Mouse (Mus musculus) lung, embryonic 15.5 days (tissue): ENCODE data around the gene Gbf1. TPM values are rescaled to one million over a fixed set of nuclear protein-coding genes. Genes with fewer than 3 reads are reported as not detected.
A peak's percentile ranks its signal among the peaks of the same experiment; 100 is the strongest.

Source experiments
- ATAC-seq: fragments of 200-750 bp; cut with Nextera tagmentation; 2 replicates; pipeline ENCODE4 v1.8.0; 2017; ENCODE audit warnings: moderate number of reproducible peaks, borderline replicate concordance; ENCODE audit not compliant: low FRiP score, low TSS enrichment; ENCODE audit errors: extremely low read depth
- H3K27ac ChIP-seq: fragments of 300-500 bp; sonication (generic); 2 replicates; pipeline ENCODE4 v1.5.1; 2015; ENCODE audit warnings: moderate library complexity, mild to moderate bottlenecking, inconsistent platforms
- H3K27me3 ChIP-seq: fragments of 300-500 bp; sonication (generic); 2 replicates; pipeline ENCODE4 v1.6.1; 2015; ENCODE audit warnings: inconsistent platforms
- H3K36me3 ChIP-seq: fragments of 300-500 bp; sonication (generic); 2 replicates; pipeline ENCODE4 v1.6.1; 2015; ENCODE audit warnings: inconsistent platforms
- H3K4me1 ChIP-seq: fragments of 300-500 bp; sonication (generic); 2 replicates; pipeline ENCODE4 v1.6.1; 2015; ENCODE audit warnings: inconsistent platforms
- H3K4me2 ChIP-seq: fragments of 300-500 bp; sonication (generic); 2 replicates; pipeline ENCODE4 v1.6.1; 2015; ENCODE audit warnings: inconsistent platforms, mild to moderate bottlenecking, moderate library complexity
- H3K4me3 ChIP-seq: fragments of 300-500 bp; sonication (generic); 2 replicates; pipeline ENCODE4 v1.5.1; 2015; ENCODE audit warnings: mild to moderate bottlenecking, inconsistent platforms
- H3K9ac ChIP-seq: fragments of 300-500 bp; sonication (generic); 2 replicates; pipeline ENCODE4 v1.6.1; 2015; ENCODE audit warnings: inconsistent platforms
- H3K9me3 ChIP-seq: fragments of 300-500 bp; sonication (generic); 2 replicates; pipeline ENCODE4 v1.6.1; 2016; ENCODE audit warnings: inconsistent platforms
- WGBS: fragments of 180-500 bp; shearing (Covaris S2); methylation state at CpG from one replicate; pipeline ENCODE4 v1.1.7; 2015; 5-methylcytosine and 5-hydroxymethylcytosine counted together
- polyA plus RNA-seq: library from polyadenylated mRNA; unstranded; fragments of >200 nt; fragmentation: Nextera tagmentation; extraction: Ambion mirVana; gene quantifications from 2 replicates; pipeline ENCODE4 v1.2.1, GENCODE M21; 2015

Gbf1 gene
- polyA plus RNA-seq, 1 experiment from 2014 or later: 65.0 TPM

DNA sequence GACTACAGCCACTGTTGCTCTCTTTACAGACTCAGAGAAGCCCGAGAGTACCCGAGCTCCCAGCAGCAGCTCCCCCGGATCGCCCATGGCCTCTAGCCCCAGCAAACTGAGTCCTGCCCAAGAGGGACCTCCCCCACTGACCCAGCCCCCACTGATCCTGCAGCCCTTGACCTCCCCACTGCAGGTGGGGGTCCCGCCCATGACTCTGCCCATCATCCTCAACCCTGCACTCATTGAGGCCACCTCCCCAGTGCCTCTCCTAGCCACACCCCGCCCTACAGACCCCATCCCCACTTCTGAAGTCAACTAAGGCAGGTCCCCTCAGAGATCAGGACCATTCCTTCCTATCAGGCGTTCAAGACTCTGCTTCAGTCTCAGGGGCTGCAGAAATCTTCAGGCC is 133.3 kb downstream of the Gbf1 start:
- Histone ChIP-seq H3K27ac (no peak overlapping the region), H3K4me2 (no peak overlapping the region), H3K9ac (no peak overlapping the region), H3K4me3 (no peak overlapping the region), H3K4me1 (no peaks in the 10 kb centered on the region), H3K27me3 (no peaks in the 10 kb centered on the region), H3K9me3 (no peaks in the 10 kb centered on the region), H3K36me3 (peaks cover 53% of the 10 kb centered on the region)
- ATAC-seq: no peak
- WGBS: 82% methylated on average over 7 of the region's 7 CpGs

DNA sequence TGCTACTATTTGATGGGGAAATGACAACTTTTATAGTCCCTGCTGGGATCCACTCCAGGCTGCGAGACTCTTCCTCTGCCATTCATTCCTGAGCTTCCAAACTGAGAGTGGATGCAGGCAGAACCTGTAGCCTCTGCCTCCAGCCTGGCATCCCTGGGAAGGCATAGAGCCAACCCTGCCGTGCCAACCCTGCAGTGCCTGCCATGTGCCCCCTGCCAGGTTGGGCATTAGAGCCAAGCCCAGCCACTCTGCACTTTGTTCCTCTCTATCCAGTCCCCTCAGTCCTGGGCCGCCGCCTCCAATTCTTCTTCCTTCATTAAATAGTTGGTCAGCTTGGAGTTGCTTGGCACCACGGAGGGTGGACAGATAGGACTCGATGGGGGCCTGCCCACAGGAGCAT is 133.7 kb downstream of the Gbf1 start:
- 84% methylated on average over 6 of the region's 6 CpGs for WGBS
- Histone ChIP-seq H3K27me3 (no peaks in the 10 kb centered on the region), H3K4me3 (no peak overlapping the region), H3K4me1 (no peaks in the 10 kb centered on the region), H3K4me2 (no peak overlapping the region), H3K9me3 (no peaks in the 10 kb centered on the region), H3K9ac (no peak overlapping the region), H3K36me3 (peaks cover 50% of the 10 kb centered on the region), H3K27ac (no peak overlapping the region)
- no peak for ATAC-seq

DNA sequence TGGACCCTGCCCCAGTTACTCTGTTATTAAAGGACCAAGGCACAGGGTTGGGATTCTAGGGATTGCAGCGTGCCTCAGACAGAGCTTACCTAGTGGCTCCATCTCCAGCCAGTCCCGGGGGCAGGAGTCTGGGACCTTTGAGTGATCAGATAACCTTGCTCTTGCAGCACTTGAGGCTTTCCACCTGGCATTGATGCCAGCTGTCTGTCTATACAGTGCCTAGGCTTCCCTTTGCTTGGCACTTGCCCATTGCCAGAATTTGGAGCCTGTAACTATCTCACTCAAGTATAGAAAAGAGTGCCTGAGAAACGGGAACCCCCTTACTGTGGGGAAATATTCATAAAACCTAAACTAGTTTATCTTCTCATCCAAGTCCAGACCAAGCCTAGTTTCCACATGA is 134.6 kb downstream of the Gbf1 start:
- Histone ChIP-seq H3K27me3 (no peaks in the 10 kb centered on the region), H3K9me3 (no peaks in the 10 kb centered on the region), H3K36me3 (peaks cover 41% of the 10 kb centered on the region), H3K4me2 (no peak overlapping the region), H3K4me3 (no peak overlapping the region), H3K4me1 (no peaks in the 10 kb centered on the region), H3K27ac (no peak overlapping the region), H3K9ac (no peak overlapping the region)
- ATAC-seq: no peak
- 91% methylated on average over 3 of the region's 3 CpGs for WGBS

DNA sequence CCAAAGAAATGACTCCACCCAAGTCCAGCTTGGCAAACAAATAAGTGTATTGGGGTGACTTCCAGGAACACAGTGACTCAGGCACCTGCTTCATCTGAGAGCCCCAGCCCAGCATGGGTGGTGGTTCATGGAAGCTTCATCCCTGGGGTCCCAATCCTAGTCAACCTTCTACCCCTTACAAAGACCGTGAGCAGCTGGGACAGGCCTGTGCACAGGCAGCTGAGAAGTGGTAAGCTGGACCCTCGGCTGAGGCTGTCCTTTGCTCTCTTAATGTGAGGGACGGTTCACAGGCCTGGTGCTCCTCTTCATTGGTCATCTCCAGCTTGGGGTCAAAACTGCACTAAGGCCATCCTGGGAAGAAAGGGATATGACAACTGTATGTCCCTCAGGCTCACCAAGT is 135.3 kb downstream of the Gbf1 start:
- Histone ChIP-seq H3K36me3 (peaks cover 35% of the 10 kb centered on the region), H3K9me3 (no peaks in the 10 kb centered on the region), H3K27me3 (peaks cover 3% of the 10 kb centered on the region; the same call in 1 of the 2 replicates), H3K4me1 (no peaks in the 10 kb centered on the region), H3K4me3 (no peak overlapping the region), H3K27ac (no peak overlapping the region), H3K9ac (no peak overlapping the region), H3K4me2 (no peak overlapping the region)
- ATAC-seq: no peak
- 86% methylated on average over 3 of the region's 3 CpGs for WGBS

DNA sequence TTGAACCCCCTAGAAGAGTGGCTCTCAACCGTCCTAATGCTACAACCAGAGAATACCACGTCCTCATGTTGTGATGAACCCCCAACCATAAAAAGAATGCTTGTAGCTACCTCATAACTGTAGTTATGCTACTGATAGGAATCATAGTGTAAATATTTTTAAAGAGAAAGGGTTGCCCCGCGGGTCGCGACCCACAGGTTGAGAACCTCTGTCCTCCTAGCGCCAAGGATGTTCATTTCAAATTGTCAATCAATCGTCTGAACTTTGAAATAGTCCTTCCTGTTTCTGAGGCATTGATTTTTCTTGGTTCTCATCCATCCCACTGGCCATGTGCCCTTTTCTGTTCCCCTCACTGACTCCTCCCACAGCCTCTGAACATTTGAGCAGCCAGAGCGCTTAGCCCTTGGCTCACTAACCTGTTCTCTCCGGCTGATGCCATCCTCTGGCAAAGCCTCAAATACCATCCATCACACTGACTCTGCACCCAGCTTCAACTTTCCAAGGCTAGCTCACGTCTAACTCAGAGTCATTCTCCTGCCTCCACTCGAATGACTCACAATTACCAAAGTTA is 138.3 kb downstream of the Gbf1 start:
- H3K27me3 ChIP-seq: peaks cover 10% of the 10 kb centered on the region; the same call in 1 of the 2 replicates
- H3K4me1 ChIP-seq: no peaks in the 10 kb centered on the region
- WGBS: 58% methylated on average over 12 of the region's 12 CpGs

DNA sequence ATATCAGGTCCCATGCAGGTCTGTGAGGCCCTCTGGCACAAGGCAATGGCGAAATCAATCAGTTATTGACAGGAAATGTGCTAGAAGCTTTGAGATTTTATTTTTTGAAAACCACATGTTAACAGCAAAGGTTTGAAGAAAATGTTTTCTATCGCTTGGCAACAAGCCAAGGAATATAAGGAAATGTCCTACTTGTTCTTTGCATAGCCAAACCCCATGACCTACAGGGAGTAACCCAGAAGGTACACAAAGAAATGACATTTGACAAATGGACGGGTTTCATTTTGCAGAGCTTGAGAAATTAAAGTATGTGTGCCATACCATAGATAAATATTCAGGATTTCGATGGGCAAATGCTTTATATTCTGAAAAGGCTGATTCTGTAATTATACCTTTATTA is 144.6 kb downstream of the Gbf1 start:
- H3K27me3 ChIP-seq: peaks cover 10% of the 10 kb centered on the region; the same call in 1 of the 2 replicates
- no peak overlapping the region for H3K9ac ChIP-seq
- H3K36me3 ChIP-seq: no peaks in the 10 kb centered on the region
- 61% methylated on average over 4 of the region's 4 CpGs for WGBS
- H3K9me3 ChIP-seq: no peaks in the 10 kb centered on the region
- H3K27ac ChIP-seq: no peak overlapping the region
- ATAC-seq: no peak
- no peak overlapping the region for H3K4me2 ChIP-seq
- H3K4me3 ChIP-seq: no peak overlapping the region
- no peaks in the 10 kb centered on the region for H3K4me1 ChIP-seq

More for the DNA sequence above, 138.3 kb downstream of the Gbf1 start:
- H3K9me3 ChIP-seq: no peaks in the 10 kb centered on the region
- no peak overlapping the region for H3K4me3 ChIP-seq
- H3K4me2 ChIP-seq: no peak overlapping the region
- ATAC-seq: no peak
- H3K9ac ChIP-seq: no peak overlapping the region
- H3K27ac ChIP-seq: no peak overlapping the region
- H3K36me3 ChIP-seq: peaks cover 5% of the 10 kb centered on the region

DNA sequence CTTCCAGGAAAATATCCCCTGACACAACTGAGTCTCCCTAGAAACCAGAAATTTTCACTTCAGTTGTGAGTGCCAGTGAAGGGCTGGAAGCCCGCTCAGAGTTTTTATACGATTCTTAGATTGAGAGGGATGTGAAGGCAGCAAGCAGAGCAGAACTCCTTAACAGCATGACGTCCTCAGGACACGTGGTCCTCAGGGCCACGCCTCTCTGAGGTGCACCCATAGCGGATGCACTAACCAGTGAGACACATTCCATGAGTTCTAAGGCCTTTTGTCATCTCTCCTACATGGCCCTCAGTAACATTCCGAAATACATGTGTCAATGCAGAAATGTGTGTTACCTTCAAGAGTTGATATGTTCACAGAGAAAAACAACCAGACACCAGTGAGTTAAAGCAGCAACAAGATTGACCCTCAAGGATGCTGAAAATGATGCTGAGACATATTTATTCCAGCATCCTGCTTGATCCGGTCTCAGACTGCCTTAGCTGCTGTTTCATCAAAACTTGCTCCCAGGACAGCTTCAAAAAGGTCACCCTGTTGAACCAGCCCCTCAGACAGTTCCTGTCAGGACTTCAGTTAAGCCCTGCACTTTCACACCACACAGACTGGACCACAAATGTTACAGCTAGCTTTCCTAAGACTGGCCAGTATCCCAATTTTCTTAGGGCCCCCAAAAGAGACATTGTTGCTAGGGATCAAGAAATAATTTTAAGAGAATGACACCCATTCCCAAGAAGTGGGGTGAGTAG is 148.2 kb downstream of the Gbf1 start:
- ATAC-seq: no peak
- no peaks in the 10 kb centered on the region for H3K36me3 ChIP-seq

DNA sequence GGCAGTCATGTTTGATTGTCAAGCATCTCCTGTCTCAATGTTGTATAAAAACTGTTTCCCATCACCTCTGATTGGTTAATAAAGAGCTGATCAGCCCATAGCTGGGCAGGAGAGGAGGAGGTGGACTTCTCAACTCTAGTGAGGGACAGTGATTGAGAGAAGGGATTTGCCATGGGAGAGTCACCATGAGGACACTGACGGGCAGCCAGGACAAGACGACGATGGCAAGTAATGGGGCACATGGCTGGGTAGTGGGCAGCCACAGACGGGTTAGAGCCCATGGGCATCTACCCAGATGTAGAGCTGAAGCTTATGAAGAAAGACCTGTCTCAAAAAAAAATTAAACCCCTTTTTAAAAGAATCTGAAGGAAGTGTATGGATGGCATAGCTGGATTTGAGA is 150.2 kb downstream of the Gbf1 start:
- no peaks in the 10 kb centered on the region for H3K9me3 ChIP-seq
- no peaks in the 10 kb centered on the region for H3K36me3 ChIP-seq
- peaks cover 8% of the 10 kb centered on the region; the same call in 1 of the 2 replicates for H3K27me3 ChIP-seq
- 92% methylated on average over 4 of the region's 4 CpGs for WGBS
- H3K4me1 ChIP-seq: peaks cover 18% of the 10 kb centered on the region
- no peak overlapping the region for H3K4me2 ChIP-seq
- no peak overlapping the region for H3K9ac ChIP-seq
- ATAC-seq: no peak
- H3K27ac ChIP-seq: no peak overlapping the region
- no peak overlapping the region for H3K4me3 ChIP-seq

More for the DNA sequence above, 148.2 kb downstream of the Gbf1 start:
- no peak overlapping the region for H3K9ac ChIP-seq
- H3K27me3 ChIP-seq: no peaks in the 10 kb centered on the region
- no peak overlapping the region for H3K4me2 ChIP-seq
- no peak overlapping the region for H3K27ac ChIP-seq
- no peak overlapping the region for H3K4me3 ChIP-seq
- no peaks in the 10 kb centered on the region for H3K9me3 ChIP-seq
- peaks cover 12% of the 10 kb centered on the region for H3K4me1 ChIP-seq
- WGBS: 32% methylated on average over 8 of the region's 8 CpGs

DNA sequence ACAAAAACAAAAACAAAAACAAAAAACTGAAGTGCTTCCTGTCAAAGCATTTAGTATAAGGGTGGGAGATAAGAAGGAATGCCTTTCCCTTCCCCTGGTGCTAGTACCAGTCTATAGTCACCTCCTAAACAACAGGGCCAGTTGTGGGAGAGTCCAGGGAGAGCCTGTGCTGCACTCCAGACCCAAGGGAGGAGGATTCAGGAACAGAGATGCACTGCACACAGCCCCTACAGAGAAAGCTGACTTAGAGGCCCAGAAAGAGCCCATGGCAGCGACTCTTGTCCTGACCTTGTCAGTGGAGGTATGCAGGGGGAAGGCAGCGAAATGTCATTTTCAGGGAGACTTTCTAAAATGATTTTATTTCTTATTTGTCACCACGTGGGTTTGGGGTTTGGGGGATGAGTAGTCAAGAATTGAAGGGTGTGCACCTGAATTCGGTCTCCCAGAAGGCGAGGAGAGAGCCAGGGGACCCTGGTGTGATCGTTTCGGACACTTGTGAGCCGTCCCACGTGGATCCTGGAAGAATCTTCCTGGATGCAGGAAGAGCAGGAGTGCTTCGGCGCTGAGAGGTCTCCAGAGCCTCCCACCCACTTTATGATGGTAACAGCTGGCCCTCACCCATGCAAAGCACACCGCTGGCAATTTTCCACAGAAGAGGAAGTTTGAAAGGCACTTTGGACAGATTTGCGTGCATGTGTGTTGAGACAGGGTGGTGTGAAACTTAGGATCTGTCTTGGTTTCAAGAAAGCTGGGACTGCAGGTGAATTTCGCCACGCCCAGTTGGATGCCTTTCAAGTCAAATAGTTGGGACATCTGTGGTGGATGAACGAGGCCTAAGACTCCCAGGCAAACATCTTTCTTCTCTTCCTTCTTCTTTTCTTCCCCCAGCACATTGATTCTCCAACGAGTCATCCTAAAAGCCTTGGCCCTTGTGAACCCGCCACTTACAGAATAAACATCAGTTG is 151.2 kb downstream of the Gbf1 start:
- peaks cover 20% of the 10 kb centered on the region for H3K4me1 ChIP-seq
- ATAC-seq: no peak
- H3K4me3 ChIP-seq: peak overlapping the region; percentile 70
- peaks cover 9% of the 10 kb centered on the region; the same call in 1 of the 2 replicates for H3K27me3 ChIP-seq
- WGBS: 51% methylated on average over 18 of the region's 18 CpGs
- peak overlapping the region; percentile 96 for H3K27ac ChIP-seq
- no peaks in the 10 kb centered on the region for H3K36me3 ChIP-seq
- peak overlapping the region; percentile 56 for H3K9ac ChIP-seq
- peak overlapping the region; percentile 98 for H3K4me2 ChIP-seq
- H3K9me3 ChIP-seq: no peaks in the 10 kb centered on the region

DNA sequence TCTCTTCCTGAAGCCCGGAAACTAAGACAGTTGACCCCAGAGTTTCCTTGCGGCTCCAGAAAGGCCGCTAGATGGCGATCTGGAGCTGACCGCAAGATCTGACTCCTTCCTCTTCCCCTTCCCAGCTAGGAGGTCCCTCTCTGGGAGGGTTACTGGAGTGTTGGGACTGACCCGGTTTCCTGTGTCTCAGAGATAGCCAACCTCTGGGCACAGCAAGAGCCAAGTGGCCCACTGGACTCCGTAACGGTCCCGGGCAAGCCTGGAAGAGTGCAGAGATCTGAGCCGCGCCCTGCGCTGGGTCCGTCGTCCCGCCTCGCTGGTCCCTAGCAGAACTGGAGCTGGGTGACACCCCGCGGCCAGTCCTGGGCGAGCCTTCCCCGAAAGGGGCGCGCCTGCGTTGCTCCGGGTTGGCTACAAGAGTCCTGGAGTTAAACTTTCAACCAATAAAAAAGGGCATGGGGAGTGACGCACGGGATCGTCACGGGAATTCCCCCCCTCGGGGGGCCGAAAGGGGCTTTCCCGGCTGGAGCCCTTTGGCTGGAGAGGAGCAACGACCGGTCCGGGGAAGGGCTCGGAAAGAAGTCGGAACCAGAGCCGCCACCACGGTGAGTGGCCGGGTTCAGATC is 152.0 kb downstream of the Gbf1 start, which contains the start of gene Nfkb2:
TSS of gene Nfkb2 (plus strand) at position 105 of the 626 bp plus-strand sequence.
- H3K9ac ChIP-seq: peak within 1 kb of the TSS; percentile 56
- under 1% methylated on average over 39 of the region's 39 CpGs for WGBS

DNA sequence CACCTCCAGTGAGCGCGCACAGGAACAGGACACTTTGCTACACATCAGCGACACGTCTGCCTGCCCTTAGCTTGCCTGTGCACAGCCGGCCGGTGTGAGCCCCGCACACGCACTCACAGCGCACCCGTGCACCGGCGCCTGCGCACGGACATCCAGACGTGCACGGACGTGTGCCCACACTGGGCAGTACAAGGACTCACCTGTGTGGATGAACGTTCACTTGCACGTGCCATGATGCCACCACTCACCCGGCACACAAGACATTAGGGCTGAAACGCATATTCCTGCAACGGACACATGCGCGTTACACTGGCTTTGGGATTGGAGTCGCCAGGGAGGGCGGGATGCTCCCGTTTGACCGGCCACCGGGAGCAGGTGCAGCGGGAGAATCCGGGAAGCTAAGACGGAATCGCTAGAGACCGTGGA is 152.6 kb downstream of the Gbf1 start:
- Histone ChIP-seq H3K27ac (peak overlapping the region; percentile 96), H3K4me1 (peaks cover 24% of the 10 kb centered on the region), H3K4me2 (peak overlapping the region; percentile 98), H3K9ac (peak overlapping the region; percentile 56), H3K9me3 (no peaks in the 10 kb centered on the region), H3K36me3 (no peaks in the 10 kb centered on the region), H3K27me3 (peaks cover 9% of the 10 kb centered on the region; the same call in 1 of the 2 replicates), H3K4me3 (peak overlapping the region; percentile 70)
- peak; percentile 22 for ATAC-seq
- 0% methylated on average over 34 of the region's 34 CpGs for WGBS

More for the DNA sequence above, 152.0 kb downstream of the Gbf1 start, which contains the start of gene Nfkb2:
- Histone ChIP-seq H3K27ac (peak within 1 kb of the TSS; percentile 96), H3K4me2 (peak within 1 kb of the TSS; percentile 98), H3K27me3 (peaks cover 9% of the 10 kb centered on the region; the same call in 1 of the 2 replicates), H3K36me3 (no peaks in the 10 kb centered on the region), H3K4me1 (peaks cover 24% of the 10 kb centered on the region), H3K9me3 (no peaks in the 10 kb centered on the region), H3K4me3 (peak within 1 kb of the TSS; percentile 70)
- ATAC-seq: peak; percentile 93
